Mouse (Mus musculus) left cerebral cortex, postnatal 25 days (tissue): ENCODE results near the gene Sfpq. TPM values are rescaled to one million over a fixed set of nuclear protein-coding genes. Genes with fewer than 3 reads are reported as not detected.

ENCODE experiments used
- DNase-seq, 2 experiments: peaks; one replicate each; pipeline ENCODE4 v3.0.0; 2022; ENCODE audit warnings: low spot score in 2 of 2, mixed read lengths in 1 of 2
- intact Hi-C: fragments of 180-260 bp; cut with DNase I; formaldehyde crosslinking; loops from one replicate; pipeline ENCODE4 v1.15.1; 2025
- total RNA-seq, 2 experiments: library from RNA; stranded (reverse); gene quantifications; 2 replicates each; pipeline ENCODE4 v1.2.3; 2021

The Sfpq gene
- total RNA-seq, 2 experiments from 2014 or later: 241 to 253 TPM

DNA sequence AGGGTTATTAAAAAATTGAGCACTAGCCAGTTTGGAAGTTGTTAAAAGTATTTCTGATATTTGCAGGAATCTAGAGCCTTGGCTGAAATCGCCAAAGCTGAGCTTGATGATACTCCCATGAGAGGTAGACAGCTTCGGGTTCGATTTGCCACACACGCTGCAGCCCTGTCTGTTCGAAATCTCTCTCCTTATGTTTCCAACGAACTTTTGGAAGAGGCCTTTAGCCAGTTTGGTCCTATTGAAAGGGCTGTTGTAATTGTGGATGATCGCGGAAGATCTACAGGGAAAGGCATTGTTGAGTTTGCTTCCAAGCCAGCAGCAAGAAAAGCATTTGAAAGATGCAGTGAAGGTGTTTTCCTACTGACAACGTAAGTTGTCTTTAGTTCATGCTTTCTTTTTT, 2.1 kb downstream of the Sfpq start:
- no peak for DNase-seq
- intact Hi-C loops: no loop called here

DNA sequence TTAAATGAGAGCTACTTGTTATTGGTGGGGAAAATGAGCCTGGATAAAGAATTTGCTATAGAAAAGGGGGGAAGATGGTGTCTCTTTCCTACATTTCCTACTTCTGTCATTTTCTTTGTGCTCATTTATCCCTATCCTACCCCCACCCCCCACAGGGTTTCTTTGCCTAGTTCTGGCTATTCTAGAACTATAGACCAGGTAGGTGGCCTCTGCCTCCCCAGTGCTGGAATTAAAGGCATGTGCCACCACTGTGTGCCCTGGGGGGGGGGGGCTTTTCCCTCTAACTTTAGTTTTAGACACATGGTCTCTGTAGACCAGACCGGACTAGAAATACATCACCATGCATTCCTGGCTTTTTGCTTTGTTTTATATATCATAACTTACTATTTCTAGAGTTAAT, 3.1 kb downstream of the Sfpq start:
- no peak for DNase-seq
- intact Hi-C loops: loop anchor here (2.0 kb wide), 1 partner anchor 15 kb away; no protein-coding TSS in a partner anchor

DNA sequence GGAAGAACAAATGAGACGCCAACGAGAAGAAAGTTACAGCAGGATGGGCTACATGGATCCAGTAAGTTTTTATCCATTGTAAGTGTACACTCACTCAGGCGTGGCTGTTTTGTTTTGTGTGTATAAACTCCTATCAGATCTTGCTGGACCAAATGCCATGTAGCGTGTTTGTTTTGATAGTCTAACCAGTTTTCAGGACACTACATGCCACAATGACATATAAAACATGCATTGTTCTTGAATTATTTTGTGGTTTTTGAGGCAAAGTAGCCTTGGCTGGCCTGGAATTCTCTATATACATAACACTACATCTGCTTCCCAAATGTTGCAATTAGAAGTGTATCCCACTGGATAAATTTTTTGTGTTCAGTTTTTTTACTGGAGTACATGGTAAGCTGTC, 5.7 kb downstream of the Sfpq start:
- no peak for DNase-seq
- intact Hi-C loops: no loop called here

DNA sequence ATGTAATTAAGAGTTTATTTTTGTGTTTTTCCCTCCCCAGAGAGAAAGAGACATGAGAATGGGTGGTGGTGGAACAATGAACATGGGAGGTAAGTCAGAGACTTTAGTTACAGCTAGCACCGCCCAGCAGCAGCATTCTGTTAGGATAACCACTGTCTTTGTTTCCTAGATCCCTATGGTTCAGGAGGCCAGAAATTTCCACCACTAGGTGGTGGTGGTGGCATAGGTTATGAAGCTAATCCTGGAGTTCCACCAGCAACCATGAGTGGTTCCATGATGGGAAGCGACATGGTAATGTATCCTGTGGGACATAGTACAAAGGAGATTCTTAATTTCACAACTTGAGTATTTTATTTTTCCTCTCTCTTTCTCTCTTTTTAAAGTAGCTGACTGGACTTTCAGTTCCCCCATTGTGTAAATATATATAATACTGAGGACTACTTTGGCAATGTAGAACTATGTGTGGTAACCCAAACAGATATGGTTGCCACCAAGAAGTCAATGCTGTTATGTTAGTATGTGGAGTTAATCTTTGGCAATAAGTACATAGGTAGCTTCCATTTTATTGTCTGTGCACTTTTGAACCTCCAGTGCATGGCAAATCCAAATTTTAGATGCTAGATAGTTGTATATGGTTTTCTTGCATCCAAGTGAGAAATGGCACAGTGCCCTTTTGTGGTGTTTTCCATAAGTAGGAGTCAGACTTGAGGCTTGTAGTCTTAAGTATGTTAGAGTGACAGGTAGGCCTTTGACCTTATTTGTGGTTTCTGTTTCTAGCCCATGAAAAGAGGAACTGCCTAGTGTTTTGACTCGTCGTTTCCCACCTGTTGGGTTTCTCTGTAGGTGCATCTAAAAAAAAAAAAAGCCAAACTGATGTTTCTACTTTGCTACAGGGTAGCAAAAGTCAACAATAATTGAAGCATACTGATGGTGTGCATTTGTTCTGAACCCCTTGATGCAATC, 6.4 kb downstream of the Sfpq start:
- intact Hi-C loops: no loop called here
- no peak for DNase-seq

DNA sequence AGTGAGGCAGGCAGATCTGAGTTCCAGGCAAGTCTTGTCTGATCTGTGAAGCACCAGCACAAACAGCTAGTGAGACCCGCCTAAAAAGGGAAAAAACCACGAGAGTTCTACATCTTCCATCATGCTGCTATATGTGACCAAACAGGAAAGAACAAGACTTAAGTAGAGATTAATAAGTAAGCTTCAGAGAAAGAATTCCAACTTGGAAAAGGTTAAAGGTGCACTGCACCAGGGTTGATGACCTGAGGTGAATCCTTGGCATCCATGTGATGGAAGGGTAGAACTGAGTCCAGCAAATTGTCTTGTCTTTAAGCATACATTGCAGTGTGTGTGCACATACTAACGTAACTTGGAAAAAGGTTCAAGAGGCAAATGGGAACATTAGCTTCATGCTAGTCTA, 16.0 kb downstream of the Sfpq start:
- DNase-seq: no peak
- intact Hi-C loops: no loop called here

DNA sequence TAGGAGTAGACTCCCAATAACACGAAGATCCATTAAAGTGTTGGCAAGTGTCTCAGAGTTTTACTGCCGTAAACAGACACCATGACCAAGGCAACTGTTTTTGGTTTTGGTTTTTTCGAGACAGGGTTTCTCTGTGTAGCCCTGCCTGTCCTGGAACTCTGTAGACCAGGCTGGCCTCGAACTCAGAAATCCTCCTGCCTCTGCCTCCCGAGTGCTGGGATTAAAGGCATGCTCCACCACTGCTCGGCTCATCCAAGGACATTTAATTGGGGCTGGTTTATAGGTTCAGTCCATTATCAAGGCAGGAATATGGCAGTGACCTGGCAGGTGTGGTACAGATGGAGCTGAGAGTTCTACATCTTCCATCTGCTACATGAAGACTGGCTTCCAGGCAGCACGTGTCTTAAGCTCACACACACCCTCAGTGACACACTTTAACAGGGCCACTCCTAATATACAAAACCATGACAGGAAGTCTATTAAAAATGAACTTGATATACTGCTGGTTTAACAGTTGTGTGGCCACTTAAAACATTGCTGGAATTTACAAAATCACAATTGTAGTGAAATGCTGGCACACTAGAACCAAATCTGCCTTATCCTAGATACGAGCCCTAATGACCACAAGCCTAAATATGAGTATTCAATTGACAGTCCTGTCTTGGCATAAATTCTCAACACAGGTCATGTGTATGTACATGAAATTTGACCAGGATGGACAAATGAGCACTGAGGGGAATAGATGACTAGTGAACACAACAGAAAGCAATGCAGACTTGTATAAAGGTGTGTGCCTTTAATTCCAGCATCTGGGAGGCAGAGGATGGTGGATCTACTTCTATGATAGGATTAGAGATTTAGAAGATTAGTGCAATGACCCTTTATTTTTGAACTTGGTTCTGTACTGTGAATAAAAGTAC, 17.0 kb downstream of the Sfpq start:
- no peak for DNase-seq
- intact Hi-C loops: loop anchor here (2.0 kb wide), 1 partner anchor 13 kb away; no protein-coding TSS in a partner anchor

DNA sequence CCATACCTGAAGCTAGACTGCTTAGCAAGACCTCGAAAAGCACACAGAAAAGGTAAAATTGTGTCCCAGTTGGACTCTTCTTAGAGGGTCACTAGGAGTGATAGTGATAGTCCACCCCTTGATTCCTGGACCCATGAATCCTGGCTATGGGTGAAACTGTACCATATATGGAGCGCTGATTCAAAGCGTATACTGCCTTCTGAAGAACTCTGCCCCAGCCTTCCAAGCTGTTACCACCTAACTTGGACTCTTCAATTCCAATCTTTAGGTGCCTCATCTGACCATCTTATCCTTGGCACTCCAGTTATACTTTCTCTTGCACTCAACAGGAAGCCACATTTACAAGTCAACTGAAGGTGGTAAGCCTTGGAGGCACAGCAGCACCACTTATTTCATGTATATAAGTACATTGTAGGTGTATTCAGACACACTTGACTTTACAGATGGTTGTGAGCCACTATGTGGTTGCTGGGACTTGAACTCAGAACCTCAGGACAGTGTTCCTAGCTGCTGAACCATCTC, 17.8 kb downstream of the Sfpq start:
- no peak for DNase-seq
- intact Hi-C loops: loop anchor here (2.0 kb wide), 1 partner anchor 14 kb away; no protein-coding TSS in a partner anchor

DNA sequence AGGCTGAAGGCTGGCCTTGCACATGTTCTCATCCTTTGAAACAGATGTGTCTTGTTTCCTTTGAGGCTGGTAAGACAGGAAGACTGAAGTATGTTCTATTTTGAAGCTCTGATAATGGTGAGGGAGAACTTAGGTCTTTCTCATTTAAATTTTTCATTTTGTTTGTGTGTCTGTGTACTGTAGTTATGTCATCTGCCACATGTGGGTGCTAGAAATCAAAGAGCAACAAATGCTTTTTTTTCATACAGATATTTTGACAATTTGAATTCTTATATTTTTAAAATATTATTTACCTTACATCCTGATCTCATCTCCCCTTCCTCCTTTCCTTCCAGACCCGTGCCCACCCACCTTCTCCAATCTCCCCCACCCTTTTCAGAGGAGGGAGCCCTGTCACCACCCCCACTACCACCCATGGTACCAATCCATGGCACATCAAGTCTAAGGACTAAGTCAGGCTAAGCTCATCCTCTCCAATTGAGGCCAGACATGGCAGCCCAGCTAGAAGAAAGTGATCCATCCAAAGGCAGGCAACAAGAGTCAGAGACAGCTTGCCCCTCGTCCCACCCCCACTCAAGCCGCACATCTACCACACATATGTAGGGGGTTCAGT, 18.9 kb downstream of the Sfpq start:
- no peak for DNase-seq
- intact Hi-C loops: loop anchor here (2.0 kb wide), 1 partner anchor 15 kb away; no protein-coding TSS in a partner anchor

DNA sequence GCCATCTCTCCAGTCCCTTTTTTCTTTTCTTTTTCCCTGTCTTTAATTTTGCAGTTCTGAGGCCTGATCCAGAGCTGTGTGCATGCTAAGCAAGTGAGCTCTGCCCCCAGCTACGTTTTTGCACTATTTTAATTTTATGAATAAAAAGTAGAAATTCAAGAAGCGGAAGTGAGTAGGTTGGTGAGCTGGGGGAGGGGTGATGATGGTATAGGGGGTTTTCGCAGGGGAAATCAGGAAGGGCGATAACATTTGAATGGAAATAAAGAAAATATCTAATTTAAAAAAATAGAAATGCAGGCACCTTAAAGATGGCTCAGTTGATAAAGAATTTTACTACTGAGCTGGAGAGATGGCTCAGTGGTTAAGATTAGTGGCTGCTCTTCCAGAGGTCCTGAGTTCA, 22.4 kb downstream of the Sfpq start:
- DNase-seq: no peak
- intact Hi-C loops: no loop called here

DNA sequence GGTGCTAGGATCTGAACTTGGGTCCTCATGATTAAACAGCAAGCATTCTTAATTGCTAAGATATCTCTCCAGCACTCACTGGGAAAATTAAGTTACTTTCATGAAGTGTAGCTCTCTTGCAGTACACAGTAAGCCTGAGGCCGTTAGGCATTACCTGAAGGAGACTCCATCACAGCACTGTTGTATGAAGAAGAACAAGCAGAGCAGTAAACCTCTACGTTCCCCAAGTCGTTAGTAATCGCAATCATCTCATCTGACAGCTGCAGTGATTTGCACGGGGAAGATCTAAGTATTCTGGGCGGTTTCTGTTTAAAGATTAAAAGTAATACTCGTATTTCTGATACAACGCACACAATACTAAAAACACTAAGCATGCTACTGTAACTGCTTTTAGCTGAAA, 30.0 kb downstream of the Sfpq start:
- DNase-seq: no peak
- intact Hi-C loops: loop anchor here (5.0 kb wide), 1 partner anchor 271 kb away; no protein-coding TSS in a partner anchor

DNA sequence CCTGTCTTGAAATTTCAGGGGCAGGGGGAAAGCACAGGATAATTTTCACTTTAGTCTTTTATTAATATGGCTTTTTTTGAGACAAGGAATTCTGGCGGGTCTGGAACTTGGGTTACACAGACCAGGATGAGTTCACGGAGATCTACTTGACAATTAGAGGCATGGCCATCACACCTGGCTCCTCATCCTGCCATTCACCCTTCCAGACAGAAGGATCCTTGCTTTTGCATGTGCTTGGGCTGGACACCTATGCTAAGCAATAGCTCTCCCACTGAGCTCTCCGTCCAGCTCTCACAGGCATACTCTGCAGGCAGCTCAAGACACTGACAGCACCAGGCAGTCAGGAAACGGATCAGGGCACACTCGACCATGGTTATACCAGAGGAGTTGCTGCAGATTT, 31.9 kb downstream of the Sfpq start:
- DNase-seq: no peak
- intact Hi-C loops: loop anchor here (5.0 kb wide), 1 partner anchor 269 kb away; no protein-coding TSS in a partner anchor

DNA sequence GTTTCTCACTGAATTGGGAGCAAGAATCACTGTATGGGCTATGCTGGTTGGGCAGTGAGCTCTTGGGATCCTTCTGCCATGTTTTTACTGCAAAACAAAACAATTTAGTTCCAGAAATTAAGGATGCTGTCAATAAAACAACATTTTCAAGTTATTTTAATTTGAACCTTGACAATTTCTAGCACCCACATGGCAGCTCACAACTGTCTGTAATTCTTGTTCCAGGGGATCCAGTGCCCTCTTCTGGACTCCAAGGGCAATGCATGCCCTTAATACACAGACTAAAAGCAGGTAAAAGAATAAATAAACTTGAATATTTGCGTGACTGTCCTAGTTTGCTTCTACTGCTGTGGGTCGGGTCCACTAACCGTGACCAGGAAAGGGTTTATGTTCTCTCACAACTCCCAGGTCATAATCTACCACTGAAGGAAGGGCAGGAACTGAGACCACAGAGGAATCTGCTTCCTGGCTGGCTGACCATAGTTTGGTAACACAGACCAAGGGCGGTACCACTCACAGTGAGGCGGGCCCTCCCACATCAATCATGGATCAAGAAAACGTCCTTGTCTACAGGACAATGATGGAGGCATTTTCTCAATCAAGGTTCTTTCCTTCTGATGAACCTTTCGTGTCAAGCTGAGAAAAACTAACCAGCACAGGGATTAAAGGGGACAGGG, 33.5 kb downstream of the Sfpq start:
- DNase-seq: no peak
- intact Hi-C loops: loop anchor here (5.0 kb wide), 1 partner anchor 268 kb away; no protein-coding TSS in a partner anchor

DNA sequence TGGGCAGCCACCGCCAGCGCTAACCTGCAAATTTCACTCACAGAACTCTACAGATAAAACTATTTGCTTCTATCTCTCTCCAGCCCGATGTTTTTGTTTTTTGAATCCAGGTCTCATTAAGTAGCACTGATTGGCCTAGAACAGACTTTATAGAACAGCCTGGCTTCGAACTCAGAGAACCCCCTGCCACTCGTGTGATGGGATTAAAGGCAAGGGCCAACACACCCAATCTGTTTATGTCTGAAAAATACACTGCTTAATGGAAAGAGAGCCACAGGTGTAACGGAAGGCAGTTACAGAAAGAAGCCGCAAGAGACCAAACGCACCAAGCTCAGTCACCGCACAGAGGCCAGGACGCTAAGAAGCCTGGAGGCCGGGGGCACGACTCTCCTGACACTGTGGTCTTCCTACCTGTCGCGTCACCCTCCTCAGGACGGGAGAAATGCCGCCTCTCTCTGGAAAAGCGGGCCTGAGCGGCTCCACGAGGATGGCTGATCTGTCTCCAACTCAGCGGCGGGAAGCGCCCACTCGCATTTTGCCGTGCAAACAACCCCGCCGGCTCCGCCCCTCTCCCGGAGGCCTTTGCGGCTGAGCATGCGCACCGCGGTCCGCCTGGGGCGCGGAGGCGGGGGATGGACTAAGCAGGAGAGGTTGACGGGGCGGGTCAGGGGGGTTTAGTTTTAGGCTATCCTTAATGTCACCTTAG, 39.6 kb downstream of the Sfpq start, which contains the start of gene Zmym1:
Gene Zmym1, minus strand, starts transcription at position 568 of the 706 bp plus-strand sequence.
- DNase-seq: peak; percentile 86 to 90
- intact Hi-C loops: loop anchor here (5.0 kb wide), 1 partner anchor 192 kb away; no protein-coding TSS in a partner anchor

DNA sequence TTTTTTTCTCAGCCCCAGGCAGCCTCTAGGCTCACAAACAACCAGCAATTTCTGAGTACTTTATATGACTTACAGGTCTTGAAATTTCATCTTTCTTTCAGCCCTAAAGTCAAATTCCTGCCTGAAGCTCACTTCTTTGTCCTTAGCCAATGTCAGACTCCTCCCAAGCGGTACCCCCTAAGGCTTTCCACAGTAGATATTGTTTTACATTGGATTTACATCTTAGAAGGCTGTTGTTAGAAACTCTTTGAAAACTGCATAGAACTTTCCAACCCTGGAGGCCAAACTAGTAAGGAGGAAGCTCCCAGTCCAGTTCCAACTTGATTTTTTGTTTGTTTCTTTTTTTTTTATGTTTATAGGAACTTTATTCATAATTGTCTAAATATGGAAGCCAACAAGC, 42.9 kb downstream of the Sfpq start:
- no peak for DNase-seq
- intact Hi-C loops: loop anchor here (5.0 kb wide), 1 partner anchor 188 kb away; no protein-coding TSS in a partner anchor

DNA sequence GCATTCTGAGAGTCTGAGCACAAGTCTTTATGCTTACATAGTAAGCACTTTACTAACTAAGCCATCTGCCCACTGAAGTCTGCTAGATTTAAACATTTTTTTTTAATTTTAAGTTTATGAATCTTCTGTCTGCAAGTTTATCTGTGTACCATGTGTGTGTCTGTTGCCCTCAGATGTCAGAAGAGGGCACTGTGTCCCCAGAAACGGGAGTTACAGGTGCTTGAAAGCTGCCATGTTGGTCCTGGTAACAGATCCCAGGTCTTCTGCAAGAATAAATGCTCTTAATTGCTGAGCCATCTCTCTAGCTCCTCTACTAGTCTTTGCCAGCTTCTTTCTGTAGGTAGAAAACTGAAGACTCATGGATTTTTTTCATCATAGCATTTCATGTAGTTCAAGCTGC, 53.8 kb downstream of the Sfpq start:
- no peak for DNase-seq
- intact Hi-C loops: loop anchor here (5.0 kb wide), 1 partner anchor 172 kb away; no protein-coding TSS in a partner anchor

DNA sequence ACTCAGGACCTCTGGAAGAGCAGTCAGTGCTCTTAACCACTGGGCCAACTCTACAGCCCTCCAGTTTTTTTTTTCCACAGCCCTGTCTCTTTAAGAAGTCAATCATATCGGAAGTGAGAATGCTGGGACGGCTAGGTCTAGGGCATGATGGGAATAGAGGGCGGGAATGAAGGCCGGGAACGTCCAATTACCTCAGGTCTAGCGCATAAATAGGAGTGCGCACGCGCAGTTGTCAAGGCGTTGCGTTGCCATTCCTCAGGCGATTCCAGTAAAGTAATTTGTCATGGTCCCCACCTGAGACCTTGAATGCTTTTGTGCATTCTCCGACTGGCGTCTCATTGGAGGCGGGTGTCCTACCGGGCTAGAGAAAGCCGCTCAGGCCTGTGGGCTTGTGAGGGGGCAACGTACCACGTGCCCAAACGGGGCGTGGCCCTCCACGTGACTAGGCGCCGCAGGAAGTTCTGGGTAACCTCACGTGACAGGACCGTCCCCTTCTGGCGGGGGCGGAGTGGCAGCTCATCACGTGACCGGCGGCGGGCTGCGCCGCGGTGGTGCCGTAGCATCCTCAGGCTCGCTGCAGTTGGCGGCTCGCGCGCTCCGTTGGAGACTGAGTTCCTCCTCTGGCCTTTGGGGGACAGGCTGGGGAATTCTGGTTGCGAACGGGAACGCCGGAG, 55.9 kb downstream of the Sfpq start, which contains the start of gene Zmym6:
Gene Zmym6, plus strand, starts transcription at position 509 of the 674 bp plus-strand sequence.
- DNase-seq: peak; percentile 97 to 98
- intact Hi-C loops: loop anchor here (2.0 to 5.0 kb wide), 2 partner anchors 92 to 170 kb away; partner anchors contain the start of gene Dlgap3

DNA sequence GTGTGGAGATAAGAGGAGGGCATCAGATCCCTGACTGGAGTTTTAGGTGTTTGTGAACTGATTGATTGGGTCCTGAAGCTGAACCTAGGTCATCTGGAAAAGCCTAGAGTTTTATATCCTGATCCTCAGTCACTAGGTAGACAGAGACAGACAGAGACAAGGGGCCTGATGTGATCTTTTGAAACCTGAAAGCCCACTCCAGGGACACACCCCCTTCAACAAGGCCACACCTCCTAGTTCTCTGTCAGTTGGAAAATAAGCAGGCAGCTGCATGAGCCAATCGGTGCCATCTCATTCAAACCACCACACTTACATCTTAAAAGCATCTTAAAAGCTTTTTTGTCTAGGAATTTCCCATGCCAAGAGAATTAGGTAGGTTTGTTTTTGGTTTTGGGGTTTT, 59.7 kb downstream of the Sfpq start:
- DNase-seq: no peak

More for the DNA sequence above, 59.7 kb downstream of the Sfpq start:
- intact Hi-C loops: no loop called here
